Mouse (Mus musculus): ENCODE measurements at regions not wholly inside any gene's neighbourhood (a gene's known extent, or its start where the extent isn't known, plus 50 kb on each side); places are given as distances from the start of the nearest gene placed in this dataset.

GRCm38 (mm10) chr9:23029421-23029820 lies 193.5 kb upstream of the Bmper start:
- no peak overlapping the region for H3K4me3 ChIP-seq
- peaks cover 15% of the 10 kb centered on the region for H3K4me1 ChIP-seq (replicated peaks)
- no peaks in the 10 kb centered on the region for H3K36me3 ChIP-seq
- peaks cover 12% of the 10 kb centered on the region; the same call in 1 of the 2 replicates for H3K27me3 ChIP-seq
- no peak overlapping the region for H3K9ac ChIP-seq
- no peak for ATAC-seq (ENCODE audit: low read depth)
- no peak overlapping the region for H3K4me2 ChIP-seq
- no peak overlapping the region for H3K27ac ChIP-seq (replicated peaks)
- WGBS = 85% methylated on average over 4 of the region's 4 CpGs
- no peaks in the 10 kb centered on the region for H3K9me3 ChIP-seq

GRCm38 (mm10) chr9:23030138-23030537 lies 192.7 kb upstream of the Bmper start:
- Histone ChIP-seq H3K36me3 (no peaks in the 10 kb centered on the region), H3K9me3 (no peaks in the 10 kb centered on the region), H3K27me3 (peaks cover 13% of the 10 kb centered on the region), H3K4me1 (replicated peaks) (peaks cover 17% of the 10 kb centered on the region), H3K4me3 (no peak overlapping the region), H3K27ac (replicated peaks) (no peak overlapping the region), H3K4me2 (no peak overlapping the region), H3K9ac (no peak overlapping the region)
- WGBS = 75% methylated on average over 11 of the region's 11 CpGs
- ATAC-seq (ENCODE audit: low read depth) = no peak

- Histone ChIP-seq H3K9ac (no peak overlapping the region), H3K27me3 (peaks cover 17% of the 10 kb centered on the region), H3K4me2 (no peak overlapping the region), H3K9me3 (no peaks in the 10 kb centered on the region), H3K36me3 (no peaks in the 10 kb centered on the region), H3K4me3 (no peak overlapping the region), H3K27ac (replicated peaks) (no peak overlapping the region), H3K4me1 (replicated peaks) (peaks cover 21% of the 10 kb centered on the region)
- WGBS = 18% methylated on average over 2 of the region's 2 CpGs
- ATAC-seq (ENCODE audit: low read depth) = no peak
Observed at GRCm38 (mm10) chr9:23030546-23030945, 192.3 kb upstream of the Bmper start.

- no peak overlapping the region for H3K4me3 ChIP-seq
- H3K4me1 ChIP-seq (replicated peaks) = peaks cover 35% of the 10 kb centered on the region
- WGBS = 86% methylated on average over 9 of the region's 9 CpGs
- ATAC-seq (ENCODE audit: low read depth) = no peak
- H3K27me3 ChIP-seq = peaks cover 17% of the 10 kb centered on the region
- H3K4me2 ChIP-seq = no peak overlapping the region
- H3K27ac ChIP-seq (replicated peaks) = no peak overlapping the region
- no peaks in the 10 kb centered on the region for H3K9me3 ChIP-seq
- no peak overlapping the region for H3K9ac ChIP-seq
- no peaks in the 10 kb centered on the region for H3K36me3 ChIP-seq
Observed at GRCm38 (mm10) chr9:23031916-23032315, 191.0 kb upstream of the Bmper start.

- H3K4me1 ChIP-seq (replicated peaks) = peaks cover 41% of the 10 kb centered on the region
- H3K4me2 ChIP-seq = no peak overlapping the region
- no peak overlapping the region for H3K4me3 ChIP-seq
- H3K27ac ChIP-seq (replicated peaks) = no peak overlapping the region
- peaks cover 21% of the 10 kb centered on the region for H3K27me3 ChIP-seq
- no peaks in the 10 kb centered on the region for H3K9me3 ChIP-seq
- no peaks in the 10 kb centered on the region for H3K36me3 ChIP-seq
- no peak for ATAC-seq (ENCODE audit: low read depth)
- H3K9ac ChIP-seq = no peak overlapping the region
- WGBS = 72% methylated on average over 6 of the region's 6 CpGs
Observed at GRCm38 (mm10) chr9:23035306-23035705, 187.6 kb upstream of the Bmper start.

- WGBS = 10% methylated on average over 16 of the region's 16 CpGs
- Histone ChIP-seq H3K9me3 (no peaks in the 10 kb centered on the region), H3K27me3 (peaks cover 15% of the 10 kb centered on the region), H3K9ac (peak overlapping the region; percentile 34), H3K27ac (replicated peaks) (no peak overlapping the region), H3K36me3 (no peaks in the 10 kb centered on the region), H3K4me1 (replicated peaks) (peaks cover 47% of the 10 kb centered on the region), H3K4me2 (peak overlapping the region; percentile 43), H3K4me3 (no peak overlapping the region)
- no peak for ATAC-seq (ENCODE audit: low read depth)
Observed at GRCm38 (mm10) chr9:23035901-23036610, 186.8 kb upstream of the Bmper start.

GRCm38 (mm10) chr9:23037513-23037914 lies 185.4 kb upstream of the Bmper start:
- Histone ChIP-seq H3K36me3 (no peaks in the 10 kb centered on the region), H3K4me2 (peak overlapping the region; percentile 24; the same call in 1 of the 2 replicates), H3K4me3 (no peak overlapping the region), H3K27ac (replicated peaks) (peak overlapping the region; percentile 52), H3K4me1 (replicated peaks) (peaks cover 61% of the 10 kb centered on the region), H3K9me3 (no peaks in the 10 kb centered on the region), H3K27me3 (peaks cover 15% of the 10 kb centered on the region), H3K9ac (peak overlapping the region; percentile 4; the same call in 1 of the 2 replicates)
- 13% methylated on average over 9 of the region's 9 CpGs for WGBS
- peak; percentile 79 for ATAC-seq (ENCODE audit: low read depth)

GRCm38 (mm10) chr9:23039588-23039987 lies 183.3 kb upstream of the Bmper start:
- Histone ChIP-seq H3K9ac (no peak overlapping the region), H3K4me3 (no peak overlapping the region), H3K36me3 (no peaks in the 10 kb centered on the region), H3K27me3 (peaks cover 9% of the 10 kb centered on the region; the same call in 1 of the 2 replicates), H3K4me2 (no peak overlapping the region), H3K4me1 (replicated peaks) (peaks cover 58% of the 10 kb centered on the region), H3K27ac (replicated peaks) (no peak overlapping the region), H3K9me3 (no peaks in the 10 kb centered on the region)
- ATAC-seq (ENCODE audit: low read depth) = no peak
- 82% methylated on average over 6 of the region's 6 CpGs for WGBS

- ATAC-seq (ENCODE audit: low read depth) = no peak
- H3K9ac ChIP-seq = no peak overlapping the region
- peaks cover 47% of the 10 kb centered on the region for H3K4me1 ChIP-seq (replicated peaks)
- H3K4me2 ChIP-seq = no peak overlapping the region
- WGBS = 43% methylated on average over 5 of the region's 5 CpGs
- H3K27ac ChIP-seq (replicated peaks) = 0 out of 2 replicates have a peak overlapping the region, but pooled peaks have one; percentile 42
- no peak overlapping the region for H3K4me3 ChIP-seq
- no peaks in the 10 kb centered on the region for H3K36me3 ChIP-seq
- no peaks in the 10 kb centered on the region for H3K9me3 ChIP-seq
- peaks cover 6% of the 10 kb centered on the region for H3K27me3 ChIP-seq
Observed at GRCm38 (mm10) chr9:23041025-23041424, 181.9 kb upstream of the Bmper start.

- Histone ChIP-seq H3K9me3 (no peaks in the 10 kb centered on the region), H3K27me3 (peaks cover 6% of the 10 kb centered on the region), H3K27ac (replicated peaks) (no peak overlapping the region), H3K9ac (no peak overlapping the region), H3K4me2 (no peak overlapping the region), H3K4me3 (no peak overlapping the region), H3K36me3 (no peaks in the 10 kb centered on the region), H3K4me1 (replicated peaks) (peaks cover 39% of the 10 kb centered on the region)
- no peak for ATAC-seq (ENCODE audit: low read depth)
- WGBS = 42% methylated on average over 22 of the region's 22 CpGs
Observed at GRCm38 (mm10) chr9:23041537-23042472, 181.1 kb upstream of the Bmper start.

- no peak for ATAC-seq (ENCODE audit: low read depth)
- H3K9me3 ChIP-seq = no peaks in the 10 kb centered on the region
- H3K36me3 ChIP-seq = no peaks in the 10 kb centered on the region
- no peak overlapping the region for H3K9ac ChIP-seq
- H3K4me3 ChIP-seq = no peak overlapping the region
- H3K4me2 ChIP-seq = no peak overlapping the region
- H3K27me3 ChIP-seq = peaks cover 6% of the 10 kb centered on the region
- WGBS = 90% methylated on average over 4 of the region's 4 CpGs
- H3K27ac ChIP-seq (replicated peaks) = no peak overlapping the region
- H3K4me1 ChIP-seq (replicated peaks) = peaks cover 27% of the 10 kb centered on the region
Observed at GRCm38 (mm10) chr9:23043006-23043405, 179.9 kb upstream of the Bmper start.

- Histone ChIP-seq H3K9me3 (no peaks in the 10 kb centered on the region), H3K27ac (replicated peaks) (no peak overlapping the region), H3K4me3 (no peak overlapping the region), H3K4me1 (replicated peaks) (peaks cover 22% of the 10 kb centered on the region), H3K9ac (no peak overlapping the region), H3K36me3 (no peaks in the 10 kb centered on the region), H3K4me2 (no peak overlapping the region), H3K27me3 (peaks cover 2% of the 10 kb centered on the region; the same call in 1 of the 2 replicates)
- no peak for ATAC-seq (ENCODE audit: low read depth)
- WGBS = 6% methylated on average over 2 of the region's 2 CpGs
Observed at GRCm38 (mm10) chr9:23045486-23045885, 177.4 kb upstream of the Bmper start.
